Mouse (Mus musculus) regulatory T cell (primary cell): ENCODE measurements at regions not wholly inside any gene's neighbourhood (a gene's known extent, or its start where the extent isn't known, plus 50 kb on each side); places are given as distances from the start of the nearest gene placed in this dataset.
"Not testable (repeated sequence)": the region's sequence is repeated elsewhere in the genome, so short reads cannot be mapped to it uniquely, and the experiment has no call there.

Experiments
- in situ Hi-C: fragments of 300-600 bp; cut with MboI, MseI; formaldehyde crosslinking; loops from one replicate; pipeline ENCODE4 v1.15.1; 2025; ENCODE audit warnings: high pct_unique_total_duplicates

DNA sequence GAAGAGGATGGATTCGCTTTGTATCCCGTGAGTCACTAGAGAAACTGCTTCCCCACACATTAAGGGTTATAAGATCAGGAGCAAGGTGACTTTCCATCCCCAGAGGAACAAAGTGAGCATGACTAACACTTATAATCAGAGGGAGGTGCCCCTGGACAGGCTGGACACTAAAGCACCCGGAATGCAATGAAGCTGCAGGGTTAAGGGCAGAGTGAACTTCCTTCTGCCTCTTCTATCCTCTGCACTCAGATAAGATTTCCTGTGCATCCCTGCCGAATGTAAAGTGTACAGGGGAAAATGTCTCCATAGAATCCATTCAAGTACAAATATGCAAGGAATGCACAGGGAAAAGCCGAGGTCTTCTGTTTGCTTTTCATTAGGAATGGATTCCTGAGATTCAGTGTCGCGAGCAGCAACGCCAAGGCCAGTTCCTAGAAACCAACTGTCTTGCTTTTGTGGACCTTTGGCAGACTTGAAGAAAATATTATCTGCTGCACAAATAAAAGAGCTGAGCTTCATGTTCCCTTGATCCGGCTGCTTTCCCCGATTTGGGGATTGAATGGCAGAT lies 58.5 kb upstream of the Fbxl7 start:
- in situ Hi-C loops, result no loop called here

DNA sequence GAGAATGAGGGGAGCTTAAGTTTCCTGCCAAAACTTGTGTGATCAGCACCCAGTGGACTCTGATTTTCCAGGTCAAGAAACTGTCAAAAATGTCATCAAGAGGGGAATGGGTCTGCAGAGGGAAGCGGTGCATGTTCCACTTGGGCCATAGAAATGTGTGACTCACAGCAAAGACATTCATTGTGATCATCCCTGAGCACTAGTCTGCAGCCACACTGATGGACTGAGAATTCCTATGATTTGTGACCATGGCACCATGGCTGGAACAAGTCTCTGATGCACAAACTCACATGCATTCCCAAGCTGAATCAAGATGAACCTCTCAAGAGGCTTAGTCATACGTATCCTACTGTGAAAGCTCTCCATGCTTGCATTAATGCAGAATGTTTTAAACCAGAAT lies 63.6 kb upstream of the Fbxl7 start:
- in situ Hi-C loops, result no loop called here

DNA sequence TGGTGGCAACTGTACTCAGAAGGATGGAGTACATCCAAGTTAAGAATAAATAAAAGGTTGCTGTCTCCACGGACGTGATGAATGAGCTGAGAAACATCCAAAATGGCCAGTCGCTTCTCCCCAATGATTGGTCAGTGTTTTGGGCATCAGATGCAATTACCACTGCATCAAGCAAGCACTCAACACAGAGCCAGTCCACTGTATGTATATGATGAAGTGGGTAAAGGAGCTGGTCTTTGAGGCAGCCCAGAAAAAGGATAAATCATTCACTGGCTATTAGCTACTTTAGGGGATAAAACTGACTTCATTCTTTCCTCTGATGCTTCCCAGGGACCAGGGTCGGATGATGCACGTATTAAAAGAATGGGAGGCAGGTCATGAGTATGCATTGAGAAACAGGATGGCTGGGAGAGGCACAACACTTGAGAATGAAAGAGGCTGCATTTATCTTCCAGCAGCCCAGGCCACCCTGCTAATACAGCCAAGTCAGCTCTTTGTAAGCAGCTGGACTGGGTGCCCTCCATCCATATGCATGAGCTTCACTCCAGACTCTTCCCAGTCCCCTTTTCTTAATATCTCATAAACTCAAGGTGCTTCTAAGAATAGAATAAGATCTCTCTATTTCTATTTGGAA lies 73.1 kb upstream of the Fbxl7 start:
- in situ Hi-C loops, result no loop called here

DNA sequence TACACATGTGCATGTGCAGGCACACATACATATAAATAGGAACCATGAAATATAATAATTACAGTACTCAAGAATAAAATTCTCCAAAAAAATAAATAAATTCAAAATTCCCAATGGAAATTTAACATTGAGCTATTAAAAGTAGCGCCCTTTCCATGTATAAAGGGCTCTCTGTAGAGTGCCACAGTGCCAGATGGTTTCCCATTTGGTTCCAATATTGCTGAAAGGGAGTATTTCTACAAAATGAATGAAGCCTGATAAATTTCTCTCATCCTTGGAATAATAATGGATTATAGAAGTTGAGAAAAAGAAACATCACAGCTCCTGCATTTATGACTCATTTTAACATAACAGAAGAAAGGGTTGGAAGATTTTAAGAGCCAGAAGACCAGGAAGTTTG lies 75.4 kb upstream of the Fbxl7 start:
- in situ Hi-C loops, result no loop called here

DNA sequence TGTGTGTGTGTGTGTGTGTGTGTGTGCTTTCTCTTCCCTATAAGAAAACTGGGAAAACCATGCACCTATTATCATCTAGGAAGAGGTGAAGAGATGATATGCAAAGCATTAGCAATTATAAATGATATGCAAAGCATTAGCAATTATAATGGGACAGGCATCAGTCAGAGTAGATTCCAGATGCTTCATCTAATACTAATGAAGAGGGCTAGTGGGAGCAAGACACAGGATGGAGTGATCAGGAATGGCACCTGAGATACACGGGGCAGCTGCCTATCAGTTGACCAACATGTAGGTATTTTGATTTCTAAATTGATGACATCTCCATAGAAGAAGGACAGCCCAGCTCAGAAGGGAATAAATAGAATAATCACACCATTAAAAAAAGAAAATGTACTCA lies 97.7 kb upstream of the Fbxl7 start:
- in situ Hi-C loops, result no loop called here

DNA sequence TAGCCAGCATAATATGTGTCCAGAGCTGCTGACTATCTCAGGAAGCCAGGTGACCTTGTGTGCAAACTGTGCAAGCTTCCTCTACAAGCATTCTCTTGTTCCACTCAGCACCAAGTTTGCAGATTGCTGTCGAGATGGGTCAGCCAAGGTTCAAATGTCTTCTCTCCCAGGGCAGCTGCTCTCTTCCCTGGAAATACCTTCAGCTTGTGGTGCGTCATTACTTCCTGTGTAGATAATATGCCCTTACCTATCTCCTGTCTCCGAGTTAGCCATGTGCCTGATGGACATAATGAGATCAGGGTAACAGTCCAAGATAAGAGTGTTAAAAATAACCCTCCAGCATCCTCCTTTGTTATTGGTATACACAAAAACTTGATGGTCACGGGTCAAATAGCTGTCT lies 113.7 kb upstream of the Fbxl7 start:
- in situ Hi-C loops, result no loop called here

DNA sequence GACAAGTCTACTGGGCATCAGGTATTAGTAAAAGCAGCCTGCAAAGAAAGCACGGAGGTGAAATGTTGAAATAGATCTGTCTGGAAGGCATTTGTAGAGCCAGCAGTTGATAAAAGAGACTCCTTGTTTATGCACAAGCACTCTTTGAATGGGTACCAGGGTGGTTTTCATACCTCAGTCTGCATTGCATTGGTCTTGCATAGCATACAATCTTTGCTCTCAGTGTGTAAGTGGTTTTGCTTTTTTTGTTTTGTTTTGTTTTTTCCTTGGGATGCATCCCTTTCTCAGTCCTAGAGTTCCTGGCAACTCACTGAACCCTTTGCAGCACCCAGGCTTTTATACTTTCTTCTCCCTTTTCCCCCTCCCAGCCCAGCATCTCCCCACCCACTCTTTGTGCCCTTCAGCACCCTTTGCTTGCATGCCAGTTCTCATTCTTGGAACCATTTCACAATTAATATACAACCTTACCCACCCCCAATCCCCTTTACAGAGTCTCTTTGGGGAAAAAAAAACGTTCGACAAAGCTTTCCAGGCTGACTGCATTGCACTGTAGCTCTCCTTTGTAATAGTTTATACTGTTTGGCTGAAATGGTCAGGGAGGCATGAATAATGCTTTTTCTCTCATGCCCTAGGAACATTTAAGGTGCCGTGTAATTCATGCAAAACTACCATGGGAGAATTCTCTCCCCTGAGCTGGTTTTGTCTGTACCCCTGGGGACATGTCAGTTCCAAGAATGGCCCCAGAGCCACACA lies 118.7 kb upstream of the Fbxl7 start:
- in situ Hi-C loops, result no loop called here

DNA sequence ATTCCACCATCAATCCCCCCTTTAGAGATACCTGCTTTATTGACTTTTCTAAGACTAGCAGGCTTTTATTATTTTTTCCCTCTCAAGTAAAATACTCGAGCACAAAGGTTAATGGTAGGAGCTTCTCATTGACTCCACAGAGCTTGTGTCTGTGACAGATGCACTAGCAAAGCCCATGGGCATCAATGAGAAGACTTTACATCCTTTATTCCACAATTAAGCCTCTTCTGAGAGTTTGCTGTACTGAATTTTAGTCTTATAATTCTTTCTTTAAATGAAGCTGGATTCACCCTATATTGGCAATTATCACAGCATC lies 119.2 kb upstream of the Fbxl7 start:
- in situ Hi-C loops, result no loop called here

DNA sequence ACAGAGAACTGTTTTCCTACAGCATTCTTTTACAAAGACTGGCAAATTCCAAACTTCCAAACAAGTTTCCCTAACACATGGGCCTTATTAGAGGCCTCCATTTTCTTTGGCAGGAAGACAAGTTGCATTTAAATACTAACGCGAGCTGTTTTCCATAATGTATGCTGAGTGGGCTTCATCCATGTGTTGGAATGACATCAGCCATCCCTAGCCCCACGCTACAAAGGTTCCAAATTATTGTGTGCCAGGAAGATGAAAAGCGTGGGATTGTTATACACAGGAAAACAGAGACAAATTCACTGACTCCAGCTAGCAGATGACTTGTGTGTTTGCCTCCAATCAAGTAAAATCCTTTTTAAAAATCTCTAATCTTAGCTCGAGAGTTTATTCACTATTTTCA lies 125.1 kb upstream of the Fbxl7 start:
- in situ Hi-C loops, result no loop called here

DNA sequence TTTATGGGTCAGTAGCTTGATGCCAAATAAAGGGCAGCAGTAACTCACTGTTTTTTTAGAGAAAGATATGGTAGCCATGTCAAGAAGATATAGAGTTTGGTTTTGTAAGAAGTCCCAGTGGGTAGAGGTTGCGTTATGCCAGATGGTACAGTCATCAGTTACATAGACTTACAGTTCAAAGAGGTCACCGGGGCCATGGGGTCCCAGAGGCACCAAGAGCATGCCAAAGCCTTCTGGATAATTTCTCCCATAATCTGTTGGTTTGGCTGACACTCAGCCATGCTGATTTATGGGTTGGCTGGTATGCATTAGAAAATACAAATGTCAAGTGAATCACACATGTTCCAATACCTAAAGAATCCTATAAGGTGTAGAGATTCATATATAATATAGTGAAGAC lies 137.9 kb upstream of the Fbxl7 start:
- in situ Hi-C loops, result no loop called here

DNA sequence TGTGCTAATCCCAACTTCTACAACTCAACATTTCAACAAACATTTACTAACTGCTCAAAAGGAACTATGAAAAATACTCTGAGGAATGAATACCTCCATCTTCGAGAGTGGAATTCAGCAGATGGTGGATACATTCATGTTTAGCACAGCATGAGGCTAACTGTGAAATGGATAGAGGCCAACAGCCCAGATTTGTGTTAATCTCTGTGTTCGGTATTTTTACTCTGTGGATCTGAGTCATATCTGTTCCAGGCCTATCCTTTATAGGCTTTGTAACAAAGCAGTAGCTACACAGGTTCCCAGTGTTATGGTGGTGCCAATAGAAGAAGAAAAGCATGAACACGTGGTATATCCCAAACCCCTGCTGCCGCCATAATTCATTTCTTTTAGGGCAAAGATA lies 148.4 kb upstream of the Fbxl7 start:
- in situ Hi-C loops, result no loop called here

DNA sequence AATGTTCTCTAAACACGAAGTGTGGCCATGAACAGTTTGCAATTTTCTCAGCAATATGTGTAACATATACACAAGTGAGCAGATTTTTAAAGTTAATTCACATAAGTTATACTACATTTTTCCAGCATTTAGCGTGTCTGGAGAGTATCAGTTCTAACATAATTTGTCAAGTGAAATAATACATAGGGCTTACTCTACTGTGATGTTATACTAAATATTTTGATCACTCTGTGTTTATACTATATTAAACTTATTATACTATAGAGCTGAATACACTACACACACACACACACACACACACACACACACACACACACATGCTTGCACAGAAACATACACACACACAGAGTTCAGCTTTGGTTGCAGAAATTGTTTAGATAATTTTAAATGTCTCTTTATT lies 155.3 kb upstream of the Fbxl7 start:
- in situ Hi-C loops, result no loop called here

DNA sequence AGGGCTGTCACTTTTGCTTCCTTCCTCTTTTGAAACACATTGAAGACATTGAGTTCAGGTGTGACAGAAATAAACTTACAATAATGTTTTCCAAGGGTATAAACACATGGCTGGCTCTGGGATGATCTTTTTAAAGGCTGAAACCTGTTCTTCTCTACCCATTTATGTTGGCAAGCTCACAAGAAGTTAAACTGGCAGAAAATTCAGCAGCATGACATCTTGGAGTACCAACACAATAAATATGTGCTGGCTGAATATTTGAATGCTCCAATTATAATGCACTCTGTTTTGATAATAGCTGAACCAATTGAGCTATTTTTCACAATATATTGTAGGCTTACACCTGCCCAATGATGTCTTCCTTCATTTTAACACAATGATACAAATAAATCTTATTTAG lies 168.1 kb upstream of the Fbxl7 start:
- in situ Hi-C loops, result no loop called here

DNA sequence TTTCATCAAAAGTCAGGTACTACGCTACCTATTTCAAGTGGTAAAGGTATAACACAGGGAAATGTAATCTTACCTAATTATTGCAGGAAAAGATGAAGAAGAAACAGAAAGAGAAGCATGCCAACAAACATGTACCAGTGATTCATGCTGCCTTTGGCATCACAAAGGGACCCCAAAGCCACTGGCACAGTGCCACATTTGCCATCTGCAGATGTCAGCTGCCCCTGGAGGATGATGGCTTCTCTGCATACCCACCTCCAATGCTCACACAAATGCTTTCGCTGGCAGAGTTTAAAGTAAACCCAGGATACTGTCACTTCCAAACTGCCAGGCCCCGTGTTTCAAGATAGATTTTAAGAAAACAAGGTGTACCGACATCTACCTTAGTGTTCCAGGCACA lies 168.6 kb upstream of the Fbxl7 start:
- in situ Hi-C loops, result no loop called here

DNA sequence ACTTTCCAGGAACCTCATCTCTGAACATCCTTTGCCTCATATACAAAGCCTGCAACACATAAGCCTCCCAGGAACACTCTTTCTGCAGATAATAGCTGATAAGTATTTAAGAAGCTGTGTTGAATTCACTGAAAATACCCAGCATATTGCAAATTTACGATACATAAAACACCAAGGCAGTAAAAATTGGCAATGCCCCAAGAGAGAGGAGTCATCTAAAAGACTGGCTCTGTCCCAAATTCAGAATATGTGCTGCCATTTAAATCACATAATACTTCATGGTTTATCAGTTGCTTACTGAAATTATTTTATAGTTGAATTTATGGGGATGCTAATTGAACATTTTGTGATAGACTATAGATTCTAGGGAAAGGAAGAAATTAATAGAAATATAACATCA lies 172.3 kb upstream of the Fbxl7 start:
- in situ Hi-C loops, result no loop called here

DNA sequence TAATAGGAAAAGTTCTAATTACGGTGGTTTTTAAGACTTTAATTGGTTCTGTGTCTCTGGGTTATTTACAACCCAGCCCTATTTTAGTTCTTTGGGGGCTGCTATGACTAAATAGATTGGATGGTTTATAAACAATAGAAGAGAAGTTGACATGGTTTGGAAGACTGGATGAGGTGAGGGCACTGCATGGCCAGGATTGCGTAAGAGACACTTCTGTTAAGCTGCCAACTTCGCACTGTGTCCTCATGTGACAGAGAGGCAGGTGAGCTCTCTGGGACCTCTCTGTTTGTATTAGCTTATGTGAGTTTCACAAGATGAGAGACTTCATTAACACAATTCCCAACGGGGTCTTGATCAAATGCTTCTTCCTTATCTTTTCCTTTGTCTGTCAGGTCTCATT lies 182.5 kb upstream of the Fbxl7 start:
- in situ Hi-C loops, result no loop called here

DNA sequence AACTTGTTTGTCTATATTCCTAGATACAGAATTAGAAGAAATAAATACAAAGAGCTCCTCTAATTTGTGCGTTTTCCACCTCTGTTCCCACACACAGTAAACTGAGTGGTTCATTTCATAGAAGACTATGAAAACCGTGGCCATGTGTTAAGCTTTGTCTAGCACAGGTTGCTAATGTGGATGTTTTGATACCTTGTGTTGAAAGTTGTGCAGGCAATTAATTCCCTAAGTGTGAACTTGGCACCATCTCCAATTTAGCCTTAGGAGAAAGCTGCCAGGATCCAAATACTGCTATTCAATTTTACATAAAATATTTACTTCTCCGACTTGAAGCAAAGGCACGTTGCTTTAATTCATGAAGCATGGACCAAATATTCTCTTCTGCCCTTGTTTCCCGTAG lies 187.4 kb upstream of the Fbxl7 start:
- in situ Hi-C loops, result no loop called here

DNA sequence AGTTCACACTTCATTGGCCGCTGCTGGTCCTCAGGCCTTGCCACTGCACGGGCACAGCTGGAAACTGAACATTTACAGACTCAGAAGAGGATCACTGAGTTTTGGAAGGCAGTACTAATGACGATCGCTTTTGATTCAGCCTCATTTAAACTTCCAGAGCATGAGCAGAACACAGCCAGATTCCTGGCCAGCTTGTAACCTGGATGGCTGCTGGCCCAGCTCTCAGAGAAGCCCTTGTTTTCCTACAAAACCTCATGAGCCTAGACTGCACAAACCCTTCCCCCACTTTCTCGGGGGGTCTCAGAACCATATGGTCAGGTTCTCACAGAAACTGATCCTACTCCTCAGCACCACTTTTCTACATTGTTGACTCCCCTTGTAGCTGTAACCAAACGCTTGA lies 188.2 kb upstream of the Fbxl7 start:
- in situ Hi-C loops, result no loop called here

DNA sequence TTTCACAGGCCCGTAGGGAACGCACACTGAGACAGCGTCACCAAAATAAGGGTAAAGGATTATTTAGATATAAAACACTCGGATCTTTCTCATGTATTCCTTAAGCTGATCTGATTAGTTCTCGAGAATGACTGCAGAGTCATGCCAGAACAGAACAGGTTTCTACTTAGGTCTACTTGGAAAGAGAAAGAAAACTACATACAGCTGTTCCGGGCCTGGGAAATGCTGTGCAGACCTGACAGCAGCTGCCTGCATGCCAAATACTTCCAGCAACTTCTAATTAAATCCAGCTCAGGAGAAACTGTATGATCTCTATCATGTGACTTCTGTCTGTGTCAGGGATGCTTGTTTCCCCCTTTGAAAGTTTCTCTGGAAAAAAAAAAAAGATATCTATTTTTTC lies 193.8 kb upstream of the Fbxl7 start:
- in situ Hi-C loops, result no loop called here

DNA sequence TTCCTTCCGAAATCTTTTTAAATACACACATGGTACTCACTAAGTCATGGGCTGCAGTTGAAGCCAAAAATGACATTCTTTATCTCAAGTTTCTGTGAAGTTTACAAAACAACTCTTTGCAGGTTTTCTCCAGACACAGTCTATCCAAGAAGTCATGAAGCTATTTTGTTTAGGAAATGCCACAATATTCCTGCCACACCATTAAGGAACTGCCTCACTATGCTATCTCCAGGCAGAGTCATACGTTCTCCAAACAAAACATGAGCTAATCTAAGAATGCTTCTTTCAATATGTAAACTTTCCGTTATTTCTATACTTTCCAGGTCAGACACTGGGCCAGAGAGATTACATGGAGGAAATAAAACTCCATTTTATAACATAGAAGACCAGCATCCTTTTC lies 198.7 kb upstream of the Fbxl7 start:
- in situ Hi-C loops, result no loop called here

DNA sequence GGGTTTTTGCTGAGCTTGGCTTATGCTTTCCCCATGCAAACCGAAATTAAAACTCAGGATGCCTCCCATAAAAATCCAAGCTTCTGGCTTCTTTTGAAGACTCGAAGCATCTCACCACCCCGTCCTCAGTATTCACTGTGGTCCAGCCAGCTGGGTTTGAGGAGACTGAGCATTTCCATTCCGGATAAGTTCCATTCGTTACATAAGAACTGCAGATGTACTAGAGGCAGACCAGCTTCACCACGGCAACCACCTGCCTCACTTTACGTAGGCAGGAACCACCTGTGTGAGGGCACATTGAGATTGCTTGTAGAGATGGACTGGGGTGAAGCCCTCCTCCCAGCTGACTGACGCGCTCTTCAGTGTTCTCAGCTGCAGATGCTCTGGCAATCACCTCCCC lies 199.9 kb upstream of the Fbxl7 start:
- in situ Hi-C loops, result no loop called here

DNA sequence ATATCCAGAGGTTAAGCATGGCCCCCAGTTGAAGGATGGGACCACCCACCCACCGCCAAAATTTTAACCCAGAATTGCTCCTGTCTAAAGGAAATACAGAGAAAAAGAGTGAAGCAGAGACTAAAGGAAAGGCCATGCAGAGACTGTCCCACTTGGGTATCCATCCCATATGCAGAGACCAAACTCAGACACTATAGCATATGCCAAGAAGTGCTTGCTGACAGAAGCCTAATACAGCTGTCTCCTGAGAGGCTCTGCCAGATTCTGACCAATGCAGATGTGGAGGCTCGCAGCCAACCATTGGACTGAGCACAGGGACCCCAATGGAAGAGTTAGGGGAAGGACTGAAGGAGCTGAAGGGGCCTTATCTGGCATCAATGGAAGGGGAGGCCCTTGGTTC lies 206.2 kb upstream of the Fbxl7 start:
- in situ Hi-C loops, result not testable (repeated sequence)

DNA sequence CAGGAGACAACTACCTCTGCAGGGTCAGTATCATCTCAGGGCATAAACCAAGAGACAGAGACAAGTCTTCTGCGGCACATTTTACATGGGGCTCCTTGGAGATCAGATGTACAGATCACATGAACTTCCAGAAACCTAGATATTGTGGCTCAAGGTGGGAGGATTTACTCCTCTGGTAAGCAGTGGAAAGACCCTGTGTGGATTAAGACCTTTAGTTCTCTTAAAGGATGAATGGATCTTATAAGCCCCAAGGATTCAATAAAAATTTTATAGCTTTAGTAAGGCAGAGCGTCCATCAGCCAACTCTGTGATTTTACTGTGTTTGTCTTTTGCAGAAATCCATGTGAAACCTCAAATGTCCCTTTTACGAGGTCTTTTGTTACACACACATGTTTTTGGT lies 213.8 kb upstream of the Fbxl7 start:
- in situ Hi-C loops, result no loop called here

DNA sequence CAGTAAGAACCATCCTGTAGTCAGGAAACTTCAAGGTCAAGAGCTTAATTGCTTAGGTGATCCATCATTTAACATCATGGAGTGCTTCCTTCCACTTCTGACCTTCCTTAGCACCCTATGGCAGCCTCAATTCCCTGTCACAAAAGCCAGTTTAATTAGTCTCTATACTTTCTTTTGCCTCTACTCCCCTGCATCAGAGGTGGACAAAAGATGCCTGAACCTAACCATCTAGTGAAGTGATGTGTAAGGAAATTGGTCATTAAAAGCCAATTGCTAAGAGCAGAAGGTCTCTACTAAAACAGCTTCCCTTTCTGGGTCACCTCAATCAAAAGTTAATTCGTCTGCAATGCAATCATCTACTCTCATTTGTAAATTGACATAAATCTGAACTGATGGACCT lies 234.3 kb upstream of the Fbxl7 start:
- in situ Hi-C loops, result no loop called here
